Mouse (Mus musculus) neural tube, embryonic 14.5 days (tissue): ENCODE measurements around the gene Hes7. TPM values are rescaled to one million over a fixed set of nuclear protein-coding genes. Genes with fewer than 3 reads are reported as not detected.
A peak's percentile ranks its signal among the peaks of the same experiment; 100 is the strongest.

ENCODE experiments used
- ATAC-seq: fragments of 200-750 bp; cut with Nextera tagmentation; 2 replicates; pipeline ENCODE4 v1.8.0; 2017; ENCODE audit warnings: low read depth, mild to moderate bottlenecking, moderate TSS enrichment, moderate library complexity
- H3K27ac ChIP-seq: fragments of 300-500 bp; sonication (generic); 2 replicates; pipeline ENCODE4 v1.5.1; 2014; ENCODE audit warnings: low read depth, mild to moderate bottlenecking, control low read depth, low read length, moderate library complexity, mixed read lengths
- H3K27me3 ChIP-seq: fragments of 300-500 bp; sonication (generic); 2 replicates; pipeline ENCODE4 v1.6.1; 2014; ENCODE audit warnings: low read length; ENCODE audit not compliant: control insufficient read depth, insufficient read depth
- H3K36me3 ChIP-seq: fragments of 300-500 bp; sonication (generic); 2 replicates; pipeline ENCODE4 v1.6.1; 2014; ENCODE audit warnings: low read length, mixed read lengths; ENCODE audit not compliant: control insufficient read depth, insufficient read depth
- H3K4me1 ChIP-seq: fragments of 300-500 bp; sonication (generic); 2 replicates; pipeline ENCODE4 v1.6.1; 2014; ENCODE audit warnings: low read length; ENCODE audit not compliant: control insufficient read depth, insufficient read depth
- H3K4me2 ChIP-seq: fragments of 300-500 bp; sonication (generic); 2 replicates; pipeline ENCODE4 v1.6.1; 2014; ENCODE audit warnings: mild to moderate bottlenecking, low read depth, low read length, control low read depth
- H3K4me3 ChIP-seq: fragments of 300-500 bp; sonication (generic); 2 replicates; pipeline ENCODE4 v1.5.1; 2014; ENCODE audit warnings: low read depth, low read length, control low read depth, mixed read lengths
- H3K9ac ChIP-seq: fragments of 300-500 bp; sonication (generic); replicated peaks from 2 replicates; pipeline ENCODE4 v1.6.1; 2014; ENCODE audit warnings: low read depth, mild to moderate bottlenecking, control low read depth, low read length, mixed read lengths
- H3K9me3 ChIP-seq: fragments of 300-500 bp; sonication (generic); 2 replicates; pipeline ENCODE4 v1.6.1; 2016; ENCODE audit warnings: low read length; ENCODE audit not compliant: control insufficient read depth
- WGBS: fragments of 180-500 bp; shearing (Covaris S2); extraction: QIAGEN DNeasy Blood & Tissue Kit; methylation state at CpG from one replicate; pipeline ENCODE4 v1.1.7; 2014; 5-methylcytosine and 5-hydroxymethylcytosine counted together
- polyA plus RNA-seq: library from polyadenylated mRNA; unstranded; fragments of >200 nt; fragmentation: Nextera tagmentation; extraction: Ambion mirVana; gene quantifications from 2 replicates; pipeline ENCODE4 v1.2.1, GENCODE M21; 2014

The Hes7 gene
- polyA plus RNA-seq, 1 experiment from 2014 or later: 0.52 TPM

DNA sequence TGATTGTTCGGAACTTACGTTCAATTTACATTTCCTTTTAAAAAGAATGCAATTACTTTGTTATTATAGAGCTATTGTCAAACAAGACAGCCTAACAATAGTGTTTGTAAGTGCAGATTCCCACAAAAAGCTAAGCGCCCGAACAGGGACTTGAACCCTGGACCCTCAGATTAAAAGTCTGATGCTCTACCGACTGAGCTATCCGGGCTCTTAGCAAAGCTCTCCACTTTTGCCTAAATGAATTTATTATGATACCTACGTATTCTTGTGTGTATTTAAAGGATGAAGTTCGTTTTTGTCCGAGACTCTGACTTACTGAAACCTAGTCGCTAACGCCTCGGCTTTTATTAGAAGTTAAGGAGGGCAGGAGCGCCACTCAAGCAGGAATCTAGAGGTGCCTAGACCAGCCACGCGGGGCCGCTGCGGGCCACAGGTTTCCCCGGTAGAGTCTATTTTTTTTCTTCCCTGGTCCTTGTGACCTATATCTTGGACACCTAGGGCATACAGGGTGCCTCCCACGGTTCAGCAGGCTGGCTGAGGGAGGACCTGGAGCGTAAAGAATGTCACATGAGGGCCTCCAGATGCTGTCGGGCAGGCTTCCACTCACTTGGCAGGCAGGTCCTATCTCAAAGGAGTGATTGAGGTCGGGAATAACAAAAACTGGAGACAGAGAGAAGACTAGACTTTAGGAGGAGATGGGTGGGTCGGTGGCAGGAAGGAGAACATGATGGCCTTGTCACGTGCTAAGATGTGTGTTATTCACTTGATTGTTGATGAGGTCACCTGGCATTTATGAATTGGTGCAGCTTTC lies 5.0 kb downstream of the Hes7 start:
- Histone ChIP-seq H3K4me1 (peaks cover 8% of the 10 kb centered on the region; the same call in 1 of the 2 replicates), H3K4me2 (peak overlapping the region; percentile 74), H3K9me3 (no peaks in the 10 kb centered on the region), H3K27me3 (peaks cover 9% of the 10 kb centered on the region; the same call in 1 of the 2 replicates), H3K36me3 (no peaks in the 10 kb centered on the region), H3K4me3 (peak overlapping the region; percentile 45), H3K9ac (peak overlapping the region; percentile 48), H3K27ac (peak overlapping the region; percentile 52)
- ATAC-seq: peak; percentile 63
- WGBS: under 1% methylated on average over 24 of the region's 24 CpGs

DNA sequence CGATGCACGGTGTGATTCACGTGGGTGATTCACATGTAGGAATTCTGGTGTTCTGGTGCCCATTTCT lies 5.5 kb downstream of the Hes7 start, which contains the start of gene Aloxe3:
TSS of gene Aloxe3 (plus strand) at position 45 of the 67 bp plus-strand sequence.
- peak within 1 kb of the TSS; percentile 45 for H3K4me3 ChIP-seq
- 0% methylated on average over 3 of the region's 3 CpGs for WGBS

DNA sequence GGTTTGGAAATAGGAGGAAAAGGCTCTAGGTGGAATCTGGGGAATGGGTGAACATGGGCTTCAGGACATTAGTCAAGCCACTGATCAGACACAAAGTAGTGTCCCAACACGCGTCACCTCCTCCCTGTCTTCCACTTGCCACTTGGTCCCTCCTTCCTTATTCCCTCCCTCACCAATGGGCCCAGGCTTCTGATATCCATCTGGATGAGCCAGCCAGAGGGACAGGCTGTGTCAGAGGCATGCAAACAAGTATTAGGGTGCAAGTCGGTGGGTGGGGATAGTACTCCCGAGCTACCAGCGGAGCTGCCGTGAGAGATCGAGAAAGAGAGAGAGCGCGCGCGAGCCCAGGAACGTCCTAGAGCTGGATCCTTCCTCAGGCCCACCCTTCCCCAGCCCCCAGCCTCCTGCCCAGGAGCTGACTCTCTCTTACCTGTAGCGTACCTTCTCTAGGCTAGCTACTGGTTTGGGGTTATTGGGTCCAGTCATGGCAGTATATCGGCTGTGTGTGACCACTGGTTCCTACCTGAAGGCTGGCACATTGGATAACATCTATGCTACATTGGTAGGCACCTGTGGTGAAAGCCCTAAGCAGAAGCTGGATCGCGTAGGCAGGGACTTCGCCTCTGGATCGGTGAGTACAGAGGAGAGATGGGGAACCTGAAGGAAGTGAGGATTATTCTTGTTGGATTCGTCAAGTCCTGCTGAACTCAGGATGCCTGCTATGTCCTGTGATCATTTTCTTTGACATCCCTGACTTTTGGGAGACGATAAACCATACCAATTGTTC lies 5.9 kb downstream of the Hes7 start:
- Histone ChIP-seq H3K9ac (peak overlapping the region; percentile 48; the same call in 1 of the 2 replicates), H3K4me1 (peaks cover 8% of the 10 kb centered on the region; the same call in 1 of the 2 replicates), H3K27me3 (0 out of 2 replicates have a peak, but pooled peaks cover 7% of the 10 kb centered on the region), H3K27ac (peak overlapping the region; percentile 16; the same call in 1 of the 2 replicates), H3K36me3 (no peaks in the 10 kb centered on the region), H3K4me2 (peak overlapping the region; percentile 74), H3K4me3 (peak overlapping the region; percentile 45), H3K9me3 (no peaks in the 10 kb centered on the region)
- WGBS: 12% methylated on average over 20 of the region's 20 CpGs
- no peak for ATAC-seq

More for the DNA sequence above, 5.5 kb downstream of the Hes7 start, which contains the start of gene Aloxe3:
- Histone ChIP-seq H3K4me2 (peak within 1 kb of the TSS; percentile 74), H3K4me1 (peaks cover 8% of the 10 kb centered on the region; the same call in 1 of the 2 replicates), H3K9ac (peak within 1 kb of the TSS; percentile 48), H3K36me3 (no peaks in the 10 kb centered on the region), H3K27me3 (0 out of 2 replicates have a peak, but pooled peaks cover 7% of the 10 kb centered on the region), H3K9me3 (no peaks in the 10 kb centered on the region), H3K27ac (peak within 1 kb of the TSS; percentile 52)
- ATAC-seq: no peak

DNA sequence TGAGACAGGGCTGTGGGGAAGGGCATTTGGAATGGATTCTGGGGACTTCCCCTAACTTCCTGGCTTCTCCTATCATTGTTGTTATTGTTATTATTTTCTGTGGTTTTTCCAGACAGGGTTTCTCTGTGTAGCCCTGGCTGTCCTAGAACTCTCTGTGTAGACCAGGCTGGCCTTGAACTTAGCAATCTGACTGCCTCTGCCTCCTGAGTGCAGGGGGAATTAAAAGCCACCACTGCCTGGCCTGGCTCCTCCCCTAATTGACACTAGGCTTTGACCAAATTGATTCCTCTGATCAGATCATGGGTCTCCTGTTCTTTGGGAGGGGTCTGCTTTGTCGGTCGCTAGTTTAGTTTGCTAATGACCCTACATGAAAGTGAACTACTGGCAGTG lies 6.5 kb downstream of the Hes7 start:
- Histone ChIP-seq H3K27me3 (0 out of 2 replicates have a peak, but pooled peaks cover 2% of the 10 kb centered on the region), H3K4me3 (no peak overlapping the region), H3K36me3 (no peaks in the 10 kb centered on the region), H3K4me2 (peak overlapping the region; percentile 74), H3K9ac (no peak overlapping the region), H3K9me3 (no peaks in the 10 kb centered on the region), H3K4me1 (0 out of 2 replicates have a peak, but pooled peaks cover 5% of the 10 kb centered on the region), H3K27ac (no peak overlapping the region)
- 59% methylated on average over 2 of the region's 2 CpGs for WGBS
- ATAC-seq: no peak

DNA sequence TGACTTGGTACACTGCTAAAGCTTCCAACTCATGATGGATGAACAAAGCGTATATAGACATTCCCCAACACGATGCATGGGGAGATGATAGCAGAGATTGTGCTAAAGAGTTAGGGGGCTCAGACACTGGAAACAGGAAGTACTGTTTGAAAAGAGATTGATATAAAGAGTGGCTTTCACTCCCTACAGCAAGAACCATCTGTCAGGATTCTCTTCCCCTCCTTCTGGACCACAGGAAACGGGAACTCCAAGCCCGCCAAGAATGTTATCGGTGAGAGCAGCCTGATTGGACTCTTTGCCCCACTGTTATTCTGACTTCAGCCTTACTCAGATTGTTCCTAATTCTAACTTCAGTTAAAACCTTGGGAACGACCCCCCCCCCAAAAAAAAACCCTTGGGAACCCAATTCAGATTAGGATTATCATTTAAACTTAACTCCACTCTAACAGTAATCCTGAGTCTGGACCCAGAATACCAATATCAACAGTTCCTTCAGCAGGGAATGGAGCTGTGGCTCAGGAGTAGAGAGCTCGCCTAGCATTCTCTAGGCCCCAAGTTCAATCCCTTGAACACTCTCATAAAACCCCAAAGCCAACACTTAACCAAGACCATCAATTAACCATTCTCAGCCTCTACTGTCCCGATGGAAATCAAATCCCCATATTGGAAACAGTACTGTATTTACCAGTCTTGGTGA lies 8.4 kb downstream of the Hes7 start:
- no peak for ATAC-seq
- Histone ChIP-seq H3K4me3 (no peak overlapping the region), H3K36me3 (no peaks in the 10 kb centered on the region), H3K27me3 (no peaks in the 10 kb centered on the region), H3K9ac (no peak overlapping the region), H3K9me3 (no peaks in the 10 kb centered on the region), H3K4me2 (no peak overlapping the region), H3K4me1 (0 out of 2 replicates have a peak, but pooled peaks cover 5% of the 10 kb centered on the region), H3K27ac (no peak overlapping the region)
- WGBS: 75% methylated on average over 8 of the region's 8 CpGs

DNA sequence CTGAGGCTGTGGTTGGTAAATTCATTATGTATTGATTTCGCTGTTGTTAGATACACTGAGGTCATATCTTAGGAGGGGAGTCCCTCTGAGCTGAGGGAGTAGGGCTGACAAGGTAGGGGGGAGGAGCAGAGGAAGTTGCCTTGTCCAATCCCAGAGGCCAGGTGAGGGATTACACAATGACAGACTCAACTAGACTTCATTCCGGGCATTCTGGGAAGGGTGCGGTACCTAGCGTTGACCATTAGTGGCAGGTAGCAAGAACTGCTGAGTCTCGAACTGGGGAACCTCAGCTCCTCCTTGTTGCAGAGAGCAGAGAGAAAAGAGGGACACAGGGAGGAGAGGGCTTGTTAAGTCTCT lies 13.3 kb downstream of the Hes7 start:
- ATAC-seq: 0 out of 2 replicates have a peak, but pooled peaks have one; percentile 8

DNA sequence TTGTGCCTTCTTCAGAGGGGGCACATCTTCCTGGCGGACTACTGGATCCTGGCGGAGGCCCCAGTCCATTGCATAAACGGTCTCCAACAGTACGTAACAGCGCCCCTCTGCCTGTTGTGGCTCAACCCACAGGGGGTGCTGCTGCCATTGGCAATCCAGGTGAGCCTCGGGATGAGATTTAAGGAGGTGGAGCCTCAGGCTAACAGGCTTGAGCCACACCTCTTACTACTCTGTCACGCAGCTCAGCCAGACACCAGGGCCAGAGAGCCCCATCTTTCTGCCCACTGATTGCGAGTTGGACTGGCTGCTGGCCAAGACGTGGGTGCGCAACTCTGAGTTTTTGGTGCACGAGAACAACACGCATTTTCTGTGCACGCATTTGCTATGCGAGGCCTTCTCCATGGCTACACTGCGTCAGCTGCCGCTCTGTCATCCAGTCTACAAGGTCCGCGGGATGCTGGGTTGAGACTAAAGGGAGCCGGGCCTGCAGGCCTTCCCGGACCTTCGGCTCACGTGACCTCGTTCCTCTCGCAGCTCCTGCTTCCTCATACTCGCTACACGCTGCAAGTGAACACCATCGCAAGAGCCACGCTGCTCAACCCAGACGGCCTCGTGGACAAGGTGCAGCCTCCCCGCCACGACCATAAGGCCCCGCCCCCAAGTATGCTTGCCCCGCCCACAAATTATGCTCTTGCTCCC lies 13.9 kb downstream of the Hes7 start:
- H3K27ac ChIP-seq: 0 out of 2 replicates have a peak overlapping the region, but pooled peaks have one; percentile 5
- ATAC-seq: peak; percentile 68
- 2% methylated on average over 34 of the region's 34 CpGs for WGBS

More for the DNA sequence above, 13.3 kb downstream of the Hes7 start:
- Histone ChIP-seq H3K36me3 (no peaks in the 10 kb centered on the region), H3K4me3 (peak overlapping the region; percentile 39), H3K4me2 (peak overlapping the region; percentile 59; the same call in 1 of the 2 replicates), H3K9me3 (no peaks in the 10 kb centered on the region), H3K27ac (no peak overlapping the region), H3K27me3 (no peaks in the 10 kb centered on the region), H3K9ac (no peak overlapping the region), H3K4me1 (no peaks in the 10 kb centered on the region)
- 13% methylated on average over 5 of the region's 5 CpGs for WGBS

DNA sequence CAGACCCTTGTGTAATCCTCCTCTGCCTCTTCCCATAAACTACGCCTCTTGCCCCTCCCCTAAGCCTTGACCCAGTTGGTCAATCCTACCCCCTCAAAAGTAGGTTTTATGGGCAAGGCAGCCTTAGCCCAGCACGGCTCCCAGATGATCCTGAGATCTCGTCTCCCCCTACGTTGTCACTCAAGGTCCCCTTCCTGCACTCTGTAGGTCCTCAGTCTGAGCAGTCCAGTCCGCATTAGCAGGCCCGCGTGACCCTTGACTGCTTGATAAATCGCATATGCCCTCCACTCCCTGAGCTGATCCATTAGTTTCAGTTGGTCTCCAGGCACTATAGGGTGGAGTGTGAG lies 14.4 kb downstream of the Hes7 start:
- WGBS: 29% methylated on average over 8 of the region's 8 CpGs

More for the DNA sequence above, 13.9 kb downstream of the Hes7 start:
- Histone ChIP-seq H3K9ac (peak overlapping the region; percentile 47), H3K27me3 (no peaks in the 10 kb centered on the region), H3K9me3 (no peaks in the 10 kb centered on the region), H3K4me3 (peak overlapping the region; percentile 39), H3K36me3 (no peaks in the 10 kb centered on the region), H3K4me1 (no peaks in the 10 kb centered on the region), H3K4me2 (peak overlapping the region; percentile 59)

More for the DNA sequence above, 14.4 kb downstream of the Hes7 start:
- peak; percentile 25; the same call in 1 of the 2 replicates for ATAC-seq
- no peaks in the 10 kb centered on the region for H3K36me3 ChIP-seq
- H3K4me2 ChIP-seq: peak overlapping the region; percentile 59
- H3K9ac ChIP-seq: no peak overlapping the region; the same call in 1 of the 2 replicates
- no peaks in the 10 kb centered on the region for H3K4me1 ChIP-seq
- H3K27ac ChIP-seq: no peak overlapping the region
- H3K27me3 ChIP-seq: no peaks in the 10 kb centered on the region
- H3K4me3 ChIP-seq: peak overlapping the region; percentile 39
- no peaks in the 10 kb centered on the region for H3K9me3 ChIP-seq
